ENCODE assay signal across 8 mouse cellular contexts in the genomic region with DNA sequence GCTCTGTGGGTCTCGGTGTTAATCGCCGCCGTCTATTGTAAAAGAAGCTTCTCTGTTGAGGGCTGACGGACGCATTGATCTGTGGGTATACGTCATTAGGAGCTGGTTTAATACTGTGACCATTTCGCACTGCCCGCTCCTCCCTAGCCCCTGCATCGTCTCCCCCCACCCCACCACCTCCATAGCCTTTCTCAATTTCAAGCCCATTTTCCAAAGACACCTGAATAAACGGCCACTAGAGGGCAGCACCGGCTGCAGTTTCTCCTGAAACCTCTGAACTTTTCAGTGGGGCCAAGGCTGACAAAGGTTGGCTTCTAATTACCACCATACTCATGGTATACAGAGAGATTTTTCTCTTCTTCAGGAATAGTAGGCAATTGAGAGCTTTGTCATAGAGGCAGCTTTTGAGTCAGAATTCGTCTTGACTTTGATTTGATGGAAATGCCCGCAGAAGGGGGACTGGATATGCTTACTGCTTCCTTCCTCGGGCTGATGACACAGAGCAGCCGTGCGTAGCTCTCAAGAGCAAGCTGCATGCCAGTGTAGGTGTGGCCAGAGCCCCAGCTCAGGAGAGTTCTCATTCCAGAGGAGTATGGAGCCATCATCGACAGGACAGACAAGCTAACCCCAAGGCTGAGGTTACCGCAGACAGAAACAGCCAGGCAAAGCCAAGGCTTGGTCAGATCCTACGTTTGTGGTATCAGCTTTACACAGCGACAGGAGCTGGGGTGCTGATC. TPM values are rescaled to one million over a fixed set of nuclear protein-coding genes. Genes with fewer than 3 reads are reported as not detected.
DNase-seq lines count a peak whose midpoint lies in the region; ATAC-seq and TF ChIP-seq lines count a peak whose summit lies in the region.

No protein-coding gene starts in this region.

- DNase-seq in CD4-positive, CD25-positive, alpha-beta regulatory T cell, adult 2 months (ENCODE audit: low read depth, low spot score) = peak; percentile 83
- peak; percentile 95 for DNase-seq in brain, embryonic 14.5 days (ENCODE audit: low read depth)
- DNase-seq in kidney, postnatal 0 days (ENCODE audit: low spot score) = peak; percentile 88
- peak; percentile 68 for DNase-seq in liver, embryonic 11.5 days (ENCODE audit: low spot score)
- peak; percentile 83 for DNase-seq in naive thymus-derived CD4-positive, alpha-beta T cell, adult 2 months (ENCODE audit: low read depth)

- H3K9me3 ChIP-seq in heart, embryonic 13.5 days = no peaks in the 10 kb centered on the region
- no peaks in the 10 kb centered on the region for H3K9me3 ChIP-seq in kidney, postnatal 0 days (replicated peaks; ENCODE audit: low read length)
- no peaks in the 10 kb centered on the region for H3K9me3 ChIP-seq in liver, embryonic 11.5 days (ENCODE audit: control insufficient read depth, low read length)
- H3K9me3 ChIP-seq in stomach, embryonic 16.5 days (replicated peaks; ENCODE audit: control insufficient read depth, low read length) = no peaks in the 10 kb centered on the region

- H3K36me3 ChIP-seq in heart, embryonic 13.5 days = no peaks in the 10 kb centered on the region
- no peaks in the 10 kb centered on the region for H3K36me3 ChIP-seq in kidney, postnatal 0 days (ENCODE audit: insufficient read depth, low read length)
- no peaks in the 10 kb centered on the region for H3K36me3 ChIP-seq in liver, embryonic 11.5 days (ENCODE audit: control insufficient read depth, insufficient read depth, low read length)
- no peaks in the 10 kb centered on the region for H3K36me3 ChIP-seq in stomach, embryonic 16.5 days (ENCODE audit: control insufficient read depth, insufficient read depth, low read length)

- WGBS in heart, embryonic 13.5 days = 27% methylated on average over 21 of the region's 21 CpGs
- WGBS in kidney, postnatal 0 days = 21% methylated on average over 21 of the region's 21 CpGs
- WGBS in liver, embryonic 11.5 days = 28% methylated on average over 21 of the region's 21 CpGs
- 28% methylated on average over 21 of the region's 21 CpGs for WGBS in stomach, embryonic 16.5 days

- peak; percentile 89 for TF ChIP-seq CTCF in brain, embryonic 14.5 days (IDR thresholded peaks at IDR 0.05; ENCODE audit: borderline replicate concordance, extremely low read depth, insufficient read depth, insufficient read length)
- peak; percentile 92 for TF ChIP-seq CTCF in kidney, postnatal 0 days (IDR thresholded peaks at IDR 0.05; ENCODE audit: low read depth)

- H3K27me3 ChIP-seq in heart, embryonic 13.5 days (replicated peaks) = peaks cover 16% of the 10 kb centered on the region
- H3K27me3 ChIP-seq in kidney, postnatal 0 days (ENCODE audit: insufficient read depth, low read length) = no peaks in the 10 kb centered on the region
- no peaks in the 10 kb centered on the region for H3K27me3 ChIP-seq in liver, embryonic 11.5 days (replicated peaks; ENCODE audit: control insufficient read depth, insufficient read depth, low read length)
- no peaks in the 10 kb centered on the region for H3K27me3 ChIP-seq in stomach, embryonic 16.5 days (ENCODE audit: control insufficient read depth, insufficient read depth, low read length)

- peak; percentile 25; the same call in 1 of the 2 replicates for TF ChIP-seq POLR2A in brain, embryonic 14.5 days (IDR thresholded peaks at IDR 0.05; ENCODE audit: borderline replicate concordance, extremely low read depth, insufficient read depth, insufficient read length, poor library complexity, severe bottlenecking)

- peak; percentile 75 for ATAC-seq in erythroblast, adult 5-6 weeks (replicated peaks; ENCODE audit: low FRiP score, poor library complexity, severe bottlenecking)
- peak; percentile 31; the same call in 1 of the 2 replicates for ATAC-seq in heart, embryonic 13.5 days (ENCODE audit: extremely low read depth, insufficient number of reproducible peaks, low FRiP score, low TSS enrichment)
- ATAC-seq in kidney, postnatal 0 days (replicated peaks; ENCODE audit: low FRiP score, low read depth) = peak; percentile 57; the same call in 1 of the 2 replicates
- ATAC-seq in liver, embryonic 11.5 days (replicated peaks; ENCODE audit: low FRiP score) = no peak
- peak; percentile 73 for ATAC-seq in stomach, embryonic 16.5 days (ENCODE audit: insufficient read depth, low FRiP score)

- peak overlapping the region; percentile 47 for H3K4me3 ChIP-seq in heart, embryonic 13.5 days
- peak overlapping the region; percentile 30 for H3K4me3 ChIP-seq in kidney, postnatal 0 days (replicated peaks; ENCODE audit: low read depth, low read length)
- H3K4me3 ChIP-seq in liver, embryonic 11.5 days (ENCODE audit: low read depth, low read length) = peak overlapping the region; percentile 28
- H3K4me3 ChIP-seq in stomach, embryonic 16.5 days (replicated peaks; ENCODE audit: low read length) = peak overlapping the region; percentile 45

- peak overlapping the region; percentile 69 for H3K4me2 ChIP-seq in heart, embryonic 13.5 days
- H3K4me2 ChIP-seq in kidney, postnatal 0 days (ENCODE audit: low read length) = peak overlapping the region; percentile 59
- peak overlapping the region; percentile 55 for H3K4me2 ChIP-seq in liver, embryonic 11.5 days
- H3K4me2 ChIP-seq in stomach, embryonic 16.5 days (ENCODE audit: low read depth, low read length) = peak overlapping the region; percentile 75

- H3K4me1 ChIP-seq in heart, embryonic 13.5 days = 0 out of 2 replicates have a peak, but pooled peaks cover 5% of the 10 kb centered on the region
- no peaks in the 10 kb centered on the region for H3K4me1 ChIP-seq in kidney, postnatal 0 days (replicated peaks; ENCODE audit: insufficient read depth, low read length)
- no peaks in the 10 kb centered on the region for H3K4me1 ChIP-seq in liver, embryonic 11.5 days (replicated peaks; ENCODE audit: control insufficient read depth, insufficient read depth, low read length)
- peaks cover 3% of the 10 kb centered on the region; the same call in 1 of the 2 replicates for H3K4me1 ChIP-seq in stomach, embryonic 16.5 days (ENCODE audit: control insufficient read depth, insufficient read depth, low read length)

- no peak overlapping the region for H3K27ac ChIP-seq in heart, embryonic 13.5 days (replicated peaks)
- H3K27ac ChIP-seq in kidney, postnatal 0 days = no peak overlapping the region
- no peak overlapping the region for H3K27ac ChIP-seq in liver, embryonic 11.5 days (ENCODE audit: low read depth, low read length)
- H3K27ac ChIP-seq in stomach, embryonic 16.5 days (ENCODE audit: low read length) = no peak overlapping the region

- H3K9ac ChIP-seq in heart, embryonic 13.5 days = peak overlapping the region; percentile 74
- H3K9ac ChIP-seq in kidney, postnatal 0 days (ENCODE audit: low read depth, low read length) = no peak overlapping the region
- no peak overlapping the region for H3K9ac ChIP-seq in liver, embryonic 11.5 days (ENCODE audit: low read depth, low read length)
- H3K9ac ChIP-seq in stomach, embryonic 16.5 days (ENCODE audit: low read length) = peak overlapping the region; percentile 66

RNA-seq across cellular contexts. Expression of a gene that starts 42.0 kb away (rescaled TPM):
- 0.08 and 0.35 TPM in 2 replicates for polyA plus RNA-seq in brain, embryonic 14.5 days (2012; rRNA removed)
- total RNA-seq in erythroblast, adult 5-6 weeks (2015; ENCODE audit: low replicate concordance) = not detected in 2 replicates
- total RNA-seq in erythroblast, adult 5-6 weeks (2017; ENCODE audit: low replicate concordance) = not detected in 2 replicates
- polyA plus RNA-seq in heart, embryonic 13.5 days (2015; fragmentation: Nextera tagmentation; extraction: Ambion mirVana) = not detected in 2 replicates
- 0.04 TPM in 1 of 2 replicates, not detected in the other for polyA plus RNA-seq in kidney, postnatal 0 days (2015; fragmentation: Nextera tagmentation; extraction: Ambion mirVana)
- not detected in 2 replicates for polyA plus RNA-seq in liver, embryonic 11.5 days (2014; fragmentation: Nextera tagmentation; extraction: Ambion mirVana)
- polyA plus RNA-seq in stomach, embryonic 16.5 days (2015; fragmentation: Nextera tagmentation; extraction: Ambion mirVana) = 1.7 and 2.6 TPM in 2 replicates

Comparison
In these comparisons a context has a peak if more than half of its experiments do, and no peak if none do; other contexts are left out.
1. H3K9ac ChIP-seq: peak in heart, embryonic 13.5 days (single experiment) and stomach, embryonic 16.5 days (single experiment); none in kidney, postnatal 0 days (single experiment) and liver, embryonic 11.5 days (single experiment).
2. Peak in every context shown above with its lines, with median percentiles within 50 percentile points of each other: DNase-seq, H3K4me2 ChIP-seq and H3K4me3 ChIP-seq.